Mouse (Mus musculus) bone marrow macrophage, adult 2 months (primary cell): ENCODE data around the gene Tmco4.

Experiments used
- CTCF ChIP-seq: IDR thresholded peaks from 2 replicates; pipeline ENCODE4 v1.5.1; 2012; ENCODE audit warnings: low read depth, mild to moderate bottlenecking, low read length, moderate library complexity
- POLR2A ChIP-seq: IDR thresholded peaks from 2 replicates; pipeline ENCODE4 v1.6.1; 2012; ENCODE audit warnings: mild to moderate bottlenecking, low read depth, low read length, borderline replicate concordance

DNA sequence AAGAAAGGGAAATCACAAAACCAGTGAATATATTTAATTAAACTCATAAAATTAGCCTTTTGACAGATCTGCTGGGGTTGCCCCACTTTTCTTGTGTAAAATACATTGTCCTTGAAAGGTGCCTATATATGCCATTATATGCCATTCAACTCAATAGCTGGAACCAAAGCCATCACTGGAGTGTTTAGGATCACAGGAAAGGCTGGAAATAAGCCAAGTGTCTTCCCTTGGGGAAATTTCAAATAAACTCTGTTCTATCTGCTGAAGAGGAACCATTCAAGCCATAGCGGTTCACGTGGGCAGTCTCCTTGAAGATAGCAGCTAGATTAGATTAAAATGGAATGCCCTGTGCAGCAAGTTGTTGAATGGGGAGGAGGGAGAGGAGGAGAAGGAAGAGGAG lies 47.1 kb upstream of the Tmco4 start:
- no peak for TF ChIP-seq POLR2A
- no peak for TF ChIP-seq CTCF
